Mouse (Mus musculus): ENCODE data around the gene Ino80. TPM values are rescaled to one million over a fixed set of nuclear protein-coding genes. Genes with fewer than 3 reads are reported as not detected.
A peak's percentile ranks its signal among the peaks of the same experiment; 100 is the strongest.

Gene Ino80
- polyA plus RNA-seq, 1 experiment from 2014 or later, result 3.6 TPM

GRCm38 (mm10) chr2:119334964-119335525, 142.4 kb downstream of the Ino80 start:
- H3K9ac ChIP-seq (ENCODE audit: low read length), result no peak overlapping the region
- WGBS, result 77% methylated on average over 7 of the region's 7 CpGs
- H3K4me2 ChIP-seq (ENCODE audit: low read depth, low read length), result no peak overlapping the region
- no peaks in the 10 kb centered on the region for H3K9me3 ChIP-seq (replicated peaks; ENCODE audit: control insufficient read depth, low read length)
- ATAC-seq (ENCODE audit: insufficient read depth, low FRiP score), result no peak
- no peaks in the 10 kb centered on the region for H3K36me3 ChIP-seq (ENCODE audit: control insufficient read depth, insufficient read depth, low read length)
- no peak overlapping the region for H3K4me3 ChIP-seq (replicated peaks; ENCODE audit: low read length)
- no peaks in the 10 kb centered on the region for H3K27me3 ChIP-seq (ENCODE audit: control insufficient read depth, insufficient read depth, low read length)
- H3K27ac ChIP-seq (ENCODE audit: low read length), result no peak overlapping the region
- peaks cover 4% of the 10 kb centered on the region; the same call in 1 of the 2 replicates for H3K4me1 ChIP-seq (ENCODE audit: control insufficient read depth, insufficient read depth, low read length)

GRCm38 (mm10) chr2:119334135-119334534, 143.4 kb downstream of the Ino80 start:
- Histone ChIP-seq H3K4me3 (replicated peaks; ENCODE audit: low read length) (no peak overlapping the region), H3K27ac (ENCODE audit: low read length) (no peak overlapping the region), H3K4me2 (ENCODE audit: low read depth, low read length) (no peak overlapping the region), H3K9me3 (replicated peaks; ENCODE audit: control insufficient read depth, low read length) (no peaks in the 10 kb centered on the region), H3K4me1 (ENCODE audit: control insufficient read depth, insufficient read depth, low read length) (peaks cover 4% of the 10 kb centered on the region; the same call in 1 of the 2 replicates), H3K9ac (ENCODE audit: low read length) (no peak overlapping the region), H3K36me3 (ENCODE audit: control insufficient read depth, insufficient read depth, low read length) (no peaks in the 10 kb centered on the region), H3K27me3 (ENCODE audit: control insufficient read depth, insufficient read depth, low read length) (no peaks in the 10 kb centered on the region; the same call in 1 of the 2 replicates)
- no peak for ATAC-seq (ENCODE audit: insufficient read depth, low FRiP score)
- 49% methylated on average over 1 of the region's 1 CpGs for WGBS

GRCm38 (mm10) chr2:119332177-119332661, 145.3 kb downstream of the Ino80 start:
- 74% methylated on average over 24 of the region's 24 CpGs for WGBS
- no peaks in the 10 kb centered on the region for H3K36me3 ChIP-seq (ENCODE audit: control insufficient read depth, insufficient read depth, low read length)
- no peak overlapping the region for H3K4me2 ChIP-seq (ENCODE audit: low read depth, low read length)
- no peaks in the 10 kb centered on the region for H3K9me3 ChIP-seq (replicated peaks; ENCODE audit: control insufficient read depth, low read length)
- no peak for ATAC-seq (ENCODE audit: insufficient read depth, low FRiP score)
- H3K4me3 ChIP-seq (replicated peaks; ENCODE audit: low read length), result no peak overlapping the region
- no peak overlapping the region for H3K27ac ChIP-seq (ENCODE audit: low read length)
- 0 out of 2 replicates have a peak, but pooled peaks cover 5% of the 10 kb centered on the region for H3K4me1 ChIP-seq (ENCODE audit: control insufficient read depth, insufficient read depth, low read length)
- H3K27me3 ChIP-seq (ENCODE audit: control insufficient read depth, insufficient read depth, low read length), result peaks cover 5% of the 10 kb centered on the region; the same call in 1 of the 2 replicates
- H3K9ac ChIP-seq (ENCODE audit: low read length), result no peak overlapping the region

GRCm38 (mm10) chr2:119330795-119331194, 146.7 kb downstream of the Ino80 start:
- Histone ChIP-seq H3K27ac (ENCODE audit: low read length) (no peak overlapping the region), H3K4me3 (replicated peaks; ENCODE audit: low read length) (no peak overlapping the region), H3K4me2 (ENCODE audit: low read depth, low read length) (no peak overlapping the region), H3K9ac (ENCODE audit: low read length) (no peak overlapping the region), H3K36me3 (ENCODE audit: control insufficient read depth, insufficient read depth, low read length) (no peaks in the 10 kb centered on the region), H3K27me3 (ENCODE audit: control insufficient read depth, insufficient read depth, low read length) (peaks cover 17% of the 10 kb centered on the region; the same call in 1 of the 2 replicates), H3K9me3 (replicated peaks; ENCODE audit: control insufficient read depth, low read length) (no peaks in the 10 kb centered on the region), H3K4me1 (ENCODE audit: control insufficient read depth, insufficient read depth, low read length) (peaks cover 9% of the 10 kb centered on the region; the same call in 1 of the 2 replicates)
- 85% methylated on average over 8 of the region's 8 CpGs for WGBS
- no peak for ATAC-seq (ENCODE audit: insufficient read depth, low FRiP score)

- Histone ChIP-seq H3K9me3 (replicated peaks; ENCODE audit: control insufficient read depth, low read length) (no peaks in the 10 kb centered on the region), H3K36me3 (ENCODE audit: control insufficient read depth, insufficient read depth, low read length) (no peaks in the 10 kb centered on the region), H3K27ac (ENCODE audit: low read length) (peak overlapping the region; percentile 13; the same call in 1 of the 2 replicates), H3K27me3 (ENCODE audit: control insufficient read depth, insufficient read depth, low read length) (peaks cover 28% of the 10 kb centered on the region; the same call in 1 of the 2 replicates), H3K4me3 (replicated peaks; ENCODE audit: low read length) (no peak overlapping the region), H3K4me2 (ENCODE audit: low read depth, low read length) (0 out of 2 replicates have a peak overlapping the region, but pooled peaks have one; percentile 7), H3K4me1 (ENCODE audit: control insufficient read depth, insufficient read depth, low read length) (peaks cover 24% of the 10 kb centered on the region), H3K9ac (ENCODE audit: low read length) (no peak overlapping the region)
- WGBS, result 35% methylated on average over 3 of the region's 3 CpGs
- peak; percentile 47; the same call in 1 of the 2 replicates for ATAC-seq (ENCODE audit: insufficient read depth, low FRiP score)
These were observed 148.2 kb downstream of the Ino80 start for GRCm38 (mm10) chr2:119329123-119329817.

GRCm38 (mm10) chr2:119328546-119328945, 148.9 kb downstream of the Ino80 start:
- no peak for ATAC-seq (ENCODE audit: insufficient read depth, low FRiP score)
- H3K4me2 ChIP-seq (ENCODE audit: low read depth, low read length), result peak overlapping the region; percentile 89; the same call in 1 of the 2 replicates
- H3K4me3 ChIP-seq (replicated peaks; ENCODE audit: low read length), result peak overlapping the region; percentile 59; the same call in 1 of the 2 replicates
- H3K9me3 ChIP-seq (replicated peaks; ENCODE audit: control insufficient read depth, low read length), result no peaks in the 10 kb centered on the region
- peaks cover 34% of the 10 kb centered on the region; the same call in 1 of the 2 replicates for H3K27me3 ChIP-seq (ENCODE audit: control insufficient read depth, insufficient read depth, low read length)
- H3K36me3 ChIP-seq (ENCODE audit: control insufficient read depth, insufficient read depth, low read length), result no peaks in the 10 kb centered on the region
- peaks cover 28% of the 10 kb centered on the region for H3K4me1 ChIP-seq (ENCODE audit: control insufficient read depth, insufficient read depth, low read length)
- peak overlapping the region; percentile 26; the same call in 1 of the 2 replicates for H3K9ac ChIP-seq (ENCODE audit: low read length)
- H3K27ac ChIP-seq (ENCODE audit: low read length), result no peak overlapping the region
- 34% methylated on average over 5 of the region's 5 CpGs for WGBS

GRCm38 (mm10) chr2:119327942-119328526, 149.5 kb downstream of the Ino80 start:
- Histone ChIP-seq H3K27me3 (ENCODE audit: control insufficient read depth, insufficient read depth, low read length) (peaks cover 38% of the 10 kb centered on the region), H3K9me3 (replicated peaks; ENCODE audit: control insufficient read depth, low read length) (no peaks in the 10 kb centered on the region), H3K36me3 (ENCODE audit: control insufficient read depth, insufficient read depth, low read length) (no peaks in the 10 kb centered on the region), H3K4me3 (replicated peaks; ENCODE audit: low read length) (peak overlapping the region; percentile 59), H3K4me2 (ENCODE audit: low read depth, low read length) (peak overlapping the region; percentile 89), H3K4me1 (ENCODE audit: control insufficient read depth, insufficient read depth, low read length) (peaks cover 31% of the 10 kb centered on the region), H3K27ac (ENCODE audit: low read length) (0 out of 2 replicates have a peak overlapping the region, but pooled peaks have one; percentile 4), H3K9ac (ENCODE audit: low read length) (0 out of 2 replicates have a peak overlapping the region, but pooled peaks have one; percentile 26)
- ATAC-seq (ENCODE audit: insufficient read depth, low FRiP score), result no peak
- WGBS, result 43% methylated on average over 11 of the region's 11 CpGs

- H3K9ac ChIP-seq (ENCODE audit: low read length), result peak overlapping the region; percentile 72
- H3K27me3 ChIP-seq (ENCODE audit: control insufficient read depth, insufficient read depth, low read length), result peaks cover 41% of the 10 kb centered on the region
These were observed 150.4 kb downstream of the Ino80 start for GRCm38 (mm10) chr2:119327102-119327480.

More at GRCm38 (mm10) chr2:119327102-119327480, 150.4 kb downstream of the Ino80 start:
- Histone ChIP-seq H3K36me3 (ENCODE audit: control insufficient read depth, insufficient read depth, low read length) (no peaks in the 10 kb centered on the region), H3K4me1 (ENCODE audit: control insufficient read depth, insufficient read depth, low read length) (peaks cover 40% of the 10 kb centered on the region), H3K9me3 (replicated peaks; ENCODE audit: control insufficient read depth, low read length) (no peaks in the 10 kb centered on the region), H3K4me2 (ENCODE audit: low read depth, low read length) (peak overlapping the region; percentile 89), H3K4me3 (replicated peaks; ENCODE audit: low read length) (peak overlapping the region; percentile 59), H3K27ac (ENCODE audit: low read length) (no peak overlapping the region)
- WGBS, result under 1% methylated on average over 30 of the region's 30 CpGs
- no peak for ATAC-seq (ENCODE audit: insufficient read depth, low FRiP score)

All from stomach, embryonic 16.5 days (tissue).